Mouse (Mus musculus) forebrain, postnatal 0 days (tissue): ENCODE results near the gene Tspan8. TPM values are rescaled to one million over a fixed set of nuclear protein-coding genes. Genes with fewer than 3 reads are reported as not detected.
"Not testable (repeated sequence)": the region's sequence is repeated elsewhere in the genome, so short reads cannot be mapped to it uniquely, and the experiment has no call there.

ENCODE experiments used
- ATAC-seq: fragments of 200-750 bp; cut with Nextera tagmentation; 2 replicates; pipeline ENCODE4 v1.8.0; 2017; ENCODE audit warnings: mild to moderate bottlenecking, moderate library complexity
- DNase-seq: peaks from one replicate; pipeline ENCODE4 v3.0.0-alpha.2; 2015
- H3K27ac ChIP-seq: fragments of 300-500 bp; sonication (generic); 2 replicates; pipeline ENCODE4 v1.5.1; 2014; ENCODE audit warnings: low read depth, mild to moderate bottlenecking, antibody characterized with exemption, low read length, moderate library complexity, mixed read lengths
- H3K27me3 ChIP-seq: fragments of 300-500 bp; sonication (generic); 2 replicates; pipeline ENCODE4 v1.6.1; 2014; ENCODE audit warnings: mild to moderate bottlenecking, low read length, mixed read lengths; ENCODE audit not compliant: insufficient read depth
- H3K36me3 ChIP-seq: fragments of 300-500 bp; sonication (generic); 2 replicates; pipeline ENCODE4 v1.6.1; 2014; ENCODE audit warnings: mild to moderate bottlenecking, moderate library complexity; ENCODE audit not compliant: insufficient read depth
- H3K4me1 ChIP-seq: fragments of 300-500 bp; sonication (generic); 2 replicates; pipeline ENCODE4 v1.6.1; 2014; ENCODE audit warnings: antibody characterized with exemption; ENCODE audit not compliant: insufficient read depth
- H3K4me2 ChIP-seq: fragments of 300-500 bp; sonication (generic); 2 replicates; pipeline ENCODE4 v1.6.1; 2014; ENCODE audit warnings: low read depth, mild to moderate bottlenecking, moderate library complexity
- H3K4me3 ChIP-seq: fragments of 300-500 bp; sonication (generic); 2 replicates; pipeline ENCODE4 v1.5.1; 2014; ENCODE audit warnings: low read depth, low read length, mixed read lengths
- H3K9ac ChIP-seq: fragments of 300-500 bp; sonication (generic); 2 replicates; pipeline ENCODE4 v1.6.1; 2014; ENCODE audit warnings: mild to moderate bottlenecking
- H3K9me3 ChIP-seq: fragments of 300-500 bp; sonication (generic); 2 replicates; pipeline ENCODE4 v1.6.1; 2016; ENCODE audit warnings: low read length
- CTCF ChIP-seq: sonication (generic); IDR thresholded peaks from 2 replicates; pipeline ENCODE4 v1.5.1; 2016; ENCODE audit warnings: antibody characterized with exemption, control low read depth, low read depth
- WGBS: fragments of 180-500 bp; shearing (Covaris S2); extraction: QIAGEN DNeasy Blood & Tissue Kit; methylation state at CpG from one replicate; pipeline ENCODE4 v1.1.7; 2014; 5-methylcytosine and 5-hydroxymethylcytosine counted together
- polyA plus RNA-seq: library from polyadenylated mRNA; unstranded; fragments of >200 nt; fragmentation: Nextera tagmentation; extraction: Ambion mirVana; gene quantifications from 2 replicates; pipeline ENCODE4 v1.2.1, GENCODE M21; 2015
- total RNA-seq: library from RNA; depleted of rRNA; stranded (reverse); fragments of >200 nt; gene quantifications from 2 replicates; pipeline ENCODE4 v1.2.3, GENCODE M21; 2014

Gene Tspan8
- total and polyA plus RNA-seq, 2 experiments from 2014 or later: 1.0 to 5.2 TPM

DNA sequence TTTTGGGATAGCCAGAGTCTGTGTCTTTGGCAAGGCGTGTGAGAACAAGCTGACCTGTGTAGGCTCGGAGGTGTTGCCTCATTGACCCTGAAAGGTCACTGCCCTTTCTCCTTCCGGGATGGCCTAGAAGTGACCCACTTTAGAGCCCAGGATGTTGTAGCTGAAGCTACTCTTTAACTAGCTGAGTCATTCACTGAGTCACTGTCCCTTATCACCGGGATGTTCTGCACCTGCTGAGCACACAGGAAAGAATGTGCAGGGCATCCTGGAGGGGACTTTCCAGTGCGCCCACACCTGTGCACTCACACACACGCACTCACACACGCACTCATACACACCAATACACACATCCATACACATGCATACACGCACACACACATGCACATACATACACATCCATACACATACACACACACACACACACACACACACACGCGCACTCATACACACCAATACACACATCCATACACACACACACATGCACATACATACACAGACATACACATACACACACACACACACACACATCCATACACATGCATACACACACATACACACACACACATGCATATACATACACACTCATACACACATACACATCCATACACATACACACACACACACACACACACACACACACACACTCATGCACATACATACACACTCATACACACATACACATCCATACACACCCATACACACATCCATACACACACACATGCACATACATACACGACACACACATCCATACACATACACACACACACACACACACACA, 36.2 kb upstream of the Tspan8 start:
- Histone ChIP-seq H3K4me1 (no peaks in the 10 kb centered on the region), H3K4me2 (no peak overlapping the region), H3K9me3 (no peaks in the 10 kb centered on the region), H3K27me3 (no peaks in the 10 kb centered on the region), H3K36me3 (no peaks in the 10 kb centered on the region), H3K9ac (no peak overlapping the region), H3K4me3 (no peak overlapping the region), H3K27ac (no peak overlapping the region)
- ATAC-seq: no peak
- TF ChIP-seq CTCF: no peak
- DNase-seq: no peak
- WGBS: 87% methylated on average over 11 of the region's 11 CpGs

GRCm38 (mm10) chr10:115783232-115783631, 33.4 kb upstream of the Tspan8 start:
- H3K4me3 ChIP-seq: no peak overlapping the region
- no peak overlapping the region for H3K4me2 ChIP-seq
- WGBS: 79% methylated on average over 2 of the region's 2 CpGs
- no peaks in the 10 kb centered on the region for H3K27me3 ChIP-seq
- no peak overlapping the region for H3K9ac ChIP-seq
- no peaks in the 10 kb centered on the region for H3K4me1 ChIP-seq
- H3K9me3 ChIP-seq: no peaks in the 10 kb centered on the region
- H3K36me3 ChIP-seq: no peaks in the 10 kb centered on the region
- no peak overlapping the region for H3K27ac ChIP-seq
- no peak for DNase-seq
- no peak for TF ChIP-seq CTCF
- ATAC-seq: no peak

GRCm38 (mm10) chr10:115790788-115791187, 25.8 kb upstream of the Tspan8 start:
- H3K4me1 ChIP-seq: no peaks in the 10 kb centered on the region
- no peak overlapping the region for H3K9ac ChIP-seq
- H3K9me3 ChIP-seq: no peaks in the 10 kb centered on the region
- ATAC-seq (no peak), DNase-seq (no peak)
- H3K27ac ChIP-seq: no peak overlapping the region
- no peaks in the 10 kb centered on the region for H3K27me3 ChIP-seq
- H3K4me2 ChIP-seq: no peak overlapping the region
- no peak overlapping the region for H3K4me3 ChIP-seq
- 48% methylated on average over 2 of the region's 2 CpGs for WGBS
- no peaks in the 10 kb centered on the region for H3K36me3 ChIP-seq
- no peak for TF ChIP-seq CTCF

GRCm38 (mm10) chr10:115796072-115796788, 20.4 kb upstream of the Tspan8 start:
- no peak overlapping the region for H3K4me3 ChIP-seq
- no peaks in the 10 kb centered on the region for H3K27me3 ChIP-seq
- WGBS: 26% methylated on average over 4 of the region's 4 CpGs
- ATAC-seq: no peak
- H3K9me3 ChIP-seq: no peaks in the 10 kb centered on the region
- no peak overlapping the region for H3K27ac ChIP-seq
- no peak for DNase-seq
- H3K36me3 ChIP-seq: no peaks in the 10 kb centered on the region
- no peaks in the 10 kb centered on the region for H3K4me1 ChIP-seq
- H3K9ac ChIP-seq: no peak overlapping the region
- TF ChIP-seq CTCF: no peak
- no peak overlapping the region for H3K4me2 ChIP-seq

DNA sequence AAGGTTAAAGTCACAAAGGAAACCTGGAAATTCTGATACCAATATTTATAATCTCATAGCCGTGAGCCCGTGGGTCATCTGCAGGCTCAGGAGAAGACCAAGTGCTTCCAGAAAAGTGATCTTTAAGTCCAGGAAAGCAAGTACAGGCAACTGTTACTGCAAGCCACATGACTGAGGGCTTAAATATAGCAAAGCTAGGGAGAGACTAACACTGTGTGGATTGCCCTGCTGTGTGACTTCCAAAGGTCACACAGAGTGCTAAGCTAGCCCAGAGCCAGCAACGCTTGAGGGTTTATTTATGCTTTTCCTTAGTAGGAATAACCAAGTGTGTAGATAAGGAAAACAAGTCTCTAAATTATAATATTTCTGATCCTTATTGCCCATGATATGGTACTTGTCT, 15.2 kb upstream of the Tspan8 start:
- no peak overlapping the region for H3K27ac ChIP-seq
- H3K9me3 ChIP-seq: no peaks in the 10 kb centered on the region
- H3K4me2 ChIP-seq: no peak overlapping the region
- ATAC-seq (no peak), DNase-seq (no peak)
- H3K27me3 ChIP-seq: no peaks in the 10 kb centered on the region
- no peak overlapping the region for H3K4me3 ChIP-seq
- no peaks in the 10 kb centered on the region for H3K4me1 ChIP-seq
- no peak overlapping the region for H3K9ac ChIP-seq
- TF ChIP-seq CTCF: no peak
- 88% methylated on average over 3 of the region's 3 CpGs for WGBS
- no peaks in the 10 kb centered on the region for H3K36me3 ChIP-seq

DNA sequence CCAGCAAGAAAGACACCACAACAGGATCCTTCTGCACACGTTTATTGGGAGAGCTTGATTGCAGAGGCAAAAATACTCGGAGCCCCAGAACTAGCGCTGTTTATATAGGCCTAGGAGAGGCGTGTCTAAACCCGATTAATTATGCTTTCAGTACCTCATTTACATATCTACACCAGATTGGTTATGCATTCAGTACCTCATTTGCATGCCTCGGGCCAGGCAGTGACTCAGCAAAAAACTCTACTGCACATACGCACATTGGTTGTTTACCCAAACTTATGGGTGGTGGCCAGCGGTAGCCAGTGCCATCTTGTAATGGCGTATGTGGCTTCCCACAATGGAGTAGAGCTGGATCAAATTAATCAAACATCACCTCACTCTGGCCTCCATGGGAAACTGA, 13.6 kb upstream of the Tspan8 start:
- 86% methylated on average over 9 of the region's 9 CpGs for WGBS
- not testable (repeated sequence) for DNase-seq, H3K27me3 ChIP-seq, H3K4me2 ChIP-seq, ATAC-seq, H3K4me3 ChIP-seq, H3K9ac ChIP-seq, H3K9me3 ChIP-seq, H3K27ac ChIP-seq, H3K4me1 ChIP-seq, H3K36me3 ChIP-seq

DNA sequence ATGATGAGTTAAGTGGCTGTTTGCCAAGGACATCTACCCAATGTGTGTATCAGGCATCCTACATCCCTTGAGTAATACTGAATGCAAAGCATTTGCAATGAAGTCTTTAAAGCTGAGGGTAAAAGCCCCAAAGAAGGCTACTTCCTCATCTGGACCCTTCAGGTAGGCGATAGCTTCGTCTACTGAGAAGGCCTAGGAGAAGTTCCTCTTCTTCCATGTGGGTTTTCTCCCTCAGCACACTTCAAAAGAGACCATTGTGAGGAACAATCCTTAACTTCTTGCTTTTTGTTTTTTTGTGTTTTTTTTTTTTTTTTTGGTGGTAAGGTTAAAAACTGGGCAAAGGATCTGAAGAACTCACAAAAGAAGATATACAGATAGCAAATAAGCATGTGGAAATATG, 12.9 kb upstream of the Tspan8 start:
- H3K4me2 ChIP-seq: no peak overlapping the region
- H3K9me3 ChIP-seq: no peaks in the 10 kb centered on the region
- no peak for TF ChIP-seq CTCF
- no peak overlapping the region for H3K27ac ChIP-seq
- DNase-seq (no peak), ATAC-seq (no peak)
- H3K4me3 ChIP-seq: no peak overlapping the region
- no peak overlapping the region for H3K9ac ChIP-seq
- 93% methylated on average over 2 of the region's 2 CpGs for WGBS
- no peaks in the 10 kb centered on the region for H3K27me3 ChIP-seq
- no peaks in the 10 kb centered on the region for H3K36me3 ChIP-seq
- no peaks in the 10 kb centered on the region for H3K4me1 ChIP-seq
